Mouse (Mus musculus): ENCODE results near the gene Nbea. TPM values are rescaled to one million over a fixed set of nuclear protein-coding genes. Genes with fewer than 3 reads are reported as not detected.
A peak's percentile ranks its signal among the peaks of the same experiment; 100 is the strongest.
"Not testable (repeated sequence)": the region's sequence is repeated elsewhere in the genome, so short reads cannot be mapped to it uniquely, and the experiment has no call there.

Nbea gene
- polyA plus RNA-seq, 1 experiment from 2014 or later, result 2.0 TPM

- H3K27me3 ChIP-seq (replicated peaks), result no peaks in the 10 kb centered on the region
- 61% methylated on average over 8 of the region's 8 CpGs for WGBS (ENCODE audit: insufficient replicate concordance)
- no peak overlapping the region for H3K27ac ChIP-seq
- H3K9me3 ChIP-seq (replicated peaks), result no peaks in the 10 kb centered on the region
- H3K36me3 ChIP-seq, result no peaks in the 10 kb centered on the region
- no peaks in the 10 kb centered on the region for H3K4me1 ChIP-seq
- H3K4me3 ChIP-seq, result no peak overlapping the region
- H3K9ac ChIP-seq, result no peak overlapping the region
- ATAC-seq, result no peak
- H3K4me2 ChIP-seq, result no peak overlapping the region
These were observed 547.8 kb downstream of the Nbea start for GRCm38 (mm10) chr3:55635542-55636172.

- no peaks in the 10 kb centered on the region for H3K4me1 ChIP-seq
- WGBS (ENCODE audit: insufficient replicate concordance), result 48% methylated on average over 4 of the region's 4 CpGs
- no peaks in the 10 kb centered on the region for H3K27me3 ChIP-seq (replicated peaks)
- no peaks in the 10 kb centered on the region for H3K36me3 ChIP-seq
- no peak overlapping the region for H3K4me3 ChIP-seq
- H3K9me3 ChIP-seq (replicated peaks), result no peaks in the 10 kb centered on the region
- H3K4me2 ChIP-seq, result no peak overlapping the region
- H3K27ac ChIP-seq, result no peak overlapping the region
- no peak for ATAC-seq
- H3K9ac ChIP-seq, result no peak overlapping the region
These were observed 556.4 kb downstream of the Nbea start for GRCm38 (mm10) chr3:55627054-55627453.

GRCm38 (mm10) chr3:55621958-55622357 lies 561.5 kb downstream of the Nbea start:
- not testable (repeated sequence) for H3K36me3 ChIP-seq; H3K27ac ChIP-seq; ATAC-seq; H3K4me3 ChIP-seq; H3K4me2 ChIP-seq; H3K9me3 ChIP-seq (replicated peaks); H3K9ac ChIP-seq; H3K27me3 ChIP-seq (replicated peaks); H3K4me1 ChIP-seq
- WGBS (ENCODE audit: insufficient replicate concordance), result 56% methylated on average over 3 of the region's 3 CpGs

GRCm38 (mm10) chr3:55618396-55618795 lies 565.1 kb downstream of the Nbea start:
- Histone ChIP-seq H3K4me1 (no peaks in the 10 kb centered on the region), H3K27ac (no peak overlapping the region), H3K4me3 (no peak overlapping the region), H3K36me3 (no peaks in the 10 kb centered on the region), H3K27me3 (replicated peaks) (no peaks in the 10 kb centered on the region), H3K4me2 (no peak overlapping the region), H3K9ac (no peak overlapping the region), H3K9me3 (replicated peaks) (no peaks in the 10 kb centered on the region)
- 76% methylated on average over 3 of the region's 3 CpGs for WGBS (ENCODE audit: insufficient replicate concordance)
- no peak for ATAC-seq

- H3K27me3 ChIP-seq (replicated peaks), result no peaks in the 10 kb centered on the region
- no peak overlapping the region for H3K4me3 ChIP-seq
- H3K4me1 ChIP-seq, result no peaks in the 10 kb centered on the region
- no peak overlapping the region for H3K27ac ChIP-seq
- H3K9me3 ChIP-seq (replicated peaks), result no peaks in the 10 kb centered on the region
- ATAC-seq, result no peak
- 36% methylated on average over 5 of the region's 5 CpGs for WGBS (ENCODE audit: insufficient replicate concordance)
- no peak overlapping the region for H3K9ac ChIP-seq
- no peaks in the 10 kb centered on the region for H3K36me3 ChIP-seq
- H3K4me2 ChIP-seq, result no peak overlapping the region
These were observed 570.9 kb downstream of the Nbea start for GRCm38 (mm10) chr3:55612459-55613115.

- 45% methylated on average over 5 of the region's 5 CpGs for WGBS (ENCODE audit: insufficient replicate concordance)
- Histone ChIP-seq H3K27ac (no peak overlapping the region), H3K4me2 (no peak overlapping the region), H3K9ac (no peak overlapping the region), H3K9me3 (replicated peaks) (no peaks in the 10 kb centered on the region), H3K36me3 (no peaks in the 10 kb centered on the region), H3K4me1 (no peaks in the 10 kb centered on the region), H3K4me3 (no peak overlapping the region), H3K27me3 (replicated peaks) (no peaks in the 10 kb centered on the region)
- no peak for ATAC-seq
These were observed 571.5 kb downstream of the Nbea start for GRCm38 (mm10) chr3:55612023-55612422.

GRCm38 (mm10) chr3:55610191-55610590 lies 573.3 kb downstream of the Nbea start:
- H3K9ac ChIP-seq, result no peak overlapping the region
- 83% methylated on average over 11 of the region's 12 CpGs for WGBS (ENCODE audit: insufficient replicate concordance)
- ATAC-seq, result no peak
- no peaks in the 10 kb centered on the region for H3K27me3 ChIP-seq (replicated peaks)
- no peaks in the 10 kb centered on the region for H3K36me3 ChIP-seq
- H3K4me2 ChIP-seq, result no peak overlapping the region
- H3K4me3 ChIP-seq, result no peak overlapping the region
- no peaks in the 10 kb centered on the region for H3K4me1 ChIP-seq
- H3K27ac ChIP-seq, result no peak overlapping the region
- H3K9me3 ChIP-seq (replicated peaks), result no peaks in the 10 kb centered on the region

- no peaks in the 10 kb centered on the region for H3K36me3 ChIP-seq
- H3K27ac ChIP-seq, result no peak overlapping the region
- no peaks in the 10 kb centered on the region for H3K4me1 ChIP-seq
- 49% methylated on average over 2 of the region's 2 CpGs for WGBS (ENCODE audit: insufficient replicate concordance)
- H3K4me3 ChIP-seq, result no peak overlapping the region
- H3K4me2 ChIP-seq, result no peak overlapping the region
- no peaks in the 10 kb centered on the region for H3K27me3 ChIP-seq (replicated peaks)
- no peaks in the 10 kb centered on the region for H3K9me3 ChIP-seq (replicated peaks)
- ATAC-seq, result peak; percentile 70; the same call in 1 of the 2 replicates
- no peak overlapping the region for H3K9ac ChIP-seq
These were observed 583.2 kb downstream of the Nbea start for GRCm38 (mm10) chr3:55600286-55600685.

GRCm38 (mm10) chr3:55599366-55600085 lies 584.0 kb downstream of the Nbea start:
- no peaks in the 10 kb centered on the region for H3K4me1 ChIP-seq
- H3K9ac ChIP-seq, result no peak overlapping the region
- no peak overlapping the region for H3K4me2 ChIP-seq
- H3K36me3 ChIP-seq, result no peaks in the 10 kb centered on the region
- whole genome bisulfite sequencing (ENCODE audit: insufficient replicate concordance), result 70% methylated on average over 17 of the region's 17 CpGs
- no peak for ATAC-seq
- no peaks in the 10 kb centered on the region for H3K27me3 ChIP-seq (replicated peaks)
- no peak overlapping the region for H3K27ac ChIP-seq
- no peaks in the 10 kb centered on the region for H3K9me3 ChIP-seq (replicated peaks)
- H3K4me3 ChIP-seq, result no peak overlapping the region

- Histone ChIP-seq H3K9me3 (replicated peaks) (no peaks in the 10 kb centered on the region), H3K27ac (no peak overlapping the region), H3K4me3 (no peak overlapping the region), H3K4me2 (no peak overlapping the region), H3K9ac (no peak overlapping the region), H3K36me3 (no peaks in the 10 kb centered on the region), H3K27me3 (replicated peaks) (no peaks in the 10 kb centered on the region), H3K4me1 (no peaks in the 10 kb centered on the region)
- ATAC-seq, result no peak
- WGBS (ENCODE audit: insufficient replicate concordance), result 47% methylated on average over 2 of the region's 2 CpGs
These were observed 584.8 kb downstream of the Nbea start for GRCm38 (mm10) chr3:55598681-55599080.

GRCm38 (mm10) chr3:55593312-55593711 lies 590.2 kb downstream of the Nbea start:
- Histone ChIP-seq H3K27me3 (replicated peaks) (no peaks in the 10 kb centered on the region), H3K9ac (no peak overlapping the region), H3K4me1 (no peaks in the 10 kb centered on the region), H3K4me2 (no peak overlapping the region), H3K36me3 (no peaks in the 10 kb centered on the region), H3K4me3 (no peak overlapping the region), H3K9me3 (replicated peaks) (no peaks in the 10 kb centered on the region), H3K27ac (no peak overlapping the region)
- no peak for ATAC-seq
- WGBS (ENCODE audit: insufficient replicate concordance), result 63% methylated on average over 5 of the region's 5 CpGs

GRCm38 (mm10) chr3:55590727-55591126 lies 592.8 kb downstream of the Nbea start:
- H3K4me1 ChIP-seq, result no peaks in the 10 kb centered on the region
- 57% methylated on average over 6 of the region's 6 CpGs for WGBS (ENCODE audit: insufficient replicate concordance)
- H3K9me3 ChIP-seq (replicated peaks), result no peaks in the 10 kb centered on the region
- H3K36me3 ChIP-seq, result no peaks in the 10 kb centered on the region
- no peak overlapping the region for H3K4me2 ChIP-seq
- H3K27me3 ChIP-seq (replicated peaks), result no peaks in the 10 kb centered on the region
- no peak for ATAC-seq
- no peak overlapping the region for H3K27ac ChIP-seq
- no peak overlapping the region for H3K9ac ChIP-seq
- H3K4me3 ChIP-seq, result no peak overlapping the region
